Mouse (Mus musculus): ENCODE results near the gene Klk1b3. TPM values are rescaled to one million over a fixed set of nuclear protein-coding genes. Genes with fewer than 3 reads are reported as not detected.
"Not testable (repeated sequence)": the region's sequence is repeated elsewhere in the genome, so short reads cannot be mapped to it uniquely, and the experiment has no call there.

Gene Klk1b3
- polyA plus RNA-seq, 1 experiment from 2014 or later, result not detected

- H3K4me1 ChIP-seq (replicated peaks), result 0 out of 2 replicates have a peak, but pooled peaks cover 2% of the 10 kb centered on the region
- no peak within 1 kb of the TSS for H3K4me3 ChIP-seq (replicated peaks)
- no peaks in the 10 kb centered on the region for H3K9me3 ChIP-seq (replicated peaks)
- no peaks in the 10 kb centered on the region for H3K27me3 ChIP-seq
- no peaks in the 10 kb centered on the region for H3K36me3 ChIP-seq (replicated peaks)
- H3K4me2 ChIP-seq, result no peak within 1 kb of the TSS
- WGBS (ENCODE audit: insufficient replicate concordance), result 49% methylated on average over 3 of the region's 3 CpGs
- H3K27ac ChIP-seq (replicated peaks), result no peak within 1 kb of the TSS
- no peak within 1 kb of the TSS for H3K9ac ChIP-seq
- ATAC-seq (ENCODE audit: insufficient read depth), result no peak
These were observed 37.9 kb downstream of the Klk1b3 start, which contains the start of gene Gm36864 for GRCm38 (mm10) chr7:44235909-44236308. Gene Gm36864 (plus strand): TSS chr7:44236177.

GRCm38 (mm10) chr7:44239913-44240312 lies 41.9 kb downstream of the Klk1b3 start:
- H3K9me3 ChIP-seq (replicated peaks), result no peaks in the 10 kb centered on the region
- 23% methylated on average over 2 of the region's 2 CpGs for WGBS (ENCODE audit: insufficient replicate concordance)

GRCm38 (mm10) chr7:44240712-44241111 lies 42.7 kb downstream of the Klk1b3 start:
- no peaks in the 10 kb centered on the region for H3K27me3 ChIP-seq
- peak; percentile 51; the same call in 1 of the 2 replicates for ATAC-seq (ENCODE audit: insufficient read depth)
- no peak overlapping the region for H3K9ac ChIP-seq
- H3K9me3 ChIP-seq (replicated peaks), result no peaks in the 10 kb centered on the region
- H3K27ac ChIP-seq (replicated peaks), result no peak overlapping the region
- H3K4me1 ChIP-seq (replicated peaks), result peaks cover 10% of the 10 kb centered on the region
- no peak overlapping the region for H3K4me2 ChIP-seq
- H3K36me3 ChIP-seq (replicated peaks), result no peaks in the 10 kb centered on the region
- 28% methylated on average over 1 of the region's 1 CpGs for WGBS (ENCODE audit: insufficient replicate concordance)
- no peak overlapping the region for H3K4me3 ChIP-seq (replicated peaks)

More at GRCm38 (mm10) chr7:44239913-44240312, 41.9 kb downstream of the Klk1b3 start:
- Histone ChIP-seq H3K27ac (replicated peaks) (no peak overlapping the region), H3K36me3 (replicated peaks) (no peaks in the 10 kb centered on the region), H3K4me3 (replicated peaks) (no peak overlapping the region), H3K9ac (no peak overlapping the region), H3K4me2 (no peak overlapping the region), H3K4me1 (replicated peaks) (peaks cover 2% of the 10 kb centered on the region; the same call in 1 of the 2 replicates), H3K27me3 (no peaks in the 10 kb centered on the region)
- ATAC-seq (ENCODE audit: insufficient read depth), result no peak

DNA sequence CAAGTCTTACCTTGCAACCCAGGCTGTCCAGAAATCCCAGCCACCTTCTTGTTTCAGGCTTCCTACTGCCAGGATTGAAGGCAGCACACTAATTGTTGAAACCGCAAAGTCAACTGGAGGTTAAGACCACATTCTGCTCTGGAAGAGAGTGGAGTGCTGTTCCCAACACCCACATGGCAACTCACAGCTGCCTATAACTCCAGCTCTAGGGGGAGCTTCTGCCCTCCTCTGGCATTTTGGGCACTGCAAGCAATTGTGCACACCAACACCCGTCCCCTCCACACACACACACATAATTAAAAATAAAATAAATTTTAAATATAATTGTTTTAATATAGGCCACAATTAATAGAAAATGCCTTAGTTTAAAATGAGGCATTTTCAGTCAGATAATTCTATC lies 43.2 kb downstream of the Klk1b3 start:
- Histone ChIP-seq H3K27me3 (no peaks in the 10 kb centered on the region), H3K4me1 (replicated peaks) (peaks cover 15% of the 10 kb centered on the region), H3K4me2 (no peak overlapping the region), H3K27ac (replicated peaks) (no peak overlapping the region), H3K9ac (no peak overlapping the region), H3K9me3 (replicated peaks) (no peaks in the 10 kb centered on the region), H3K36me3 (replicated peaks) (no peaks in the 10 kb centered on the region), H3K4me3 (replicated peaks) (no peak overlapping the region)
- no peak for ATAC-seq (ENCODE audit: insufficient read depth)
- WGBS (ENCODE audit: insufficient replicate concordance), result 54% methylated on average over 2 of the region's 2 CpGs

DNA sequence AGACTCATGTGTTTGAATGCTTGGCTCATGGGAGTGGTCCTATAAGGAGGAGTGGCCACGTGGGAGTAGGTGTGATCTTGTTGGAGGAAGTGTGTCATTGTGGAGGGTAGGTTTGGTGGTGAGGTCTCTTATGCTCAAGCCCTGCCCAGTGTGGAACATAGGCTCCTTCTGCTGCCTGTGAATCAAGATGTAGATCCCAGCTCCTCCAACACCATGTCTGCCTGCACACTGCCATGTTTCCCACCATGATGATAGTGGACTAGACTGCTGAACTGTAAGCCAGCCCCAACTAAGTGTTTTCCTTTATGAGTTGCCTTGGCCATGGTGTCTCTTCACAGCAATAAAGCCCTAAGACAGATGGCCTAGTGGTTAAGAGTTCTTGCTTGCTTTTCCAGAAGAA lies 46.1 kb downstream of the Klk1b3 start:
- 42% methylated on average over 1 of the region's 1 CpGs for WGBS (ENCODE audit: insufficient replicate concordance)
- Histone ChIP-seq H3K9me3 (replicated peaks) (no peaks in the 10 kb centered on the region), H3K4me1 (replicated peaks) (peaks cover 36% of the 10 kb centered on the region), H3K27me3 (no peaks in the 10 kb centered on the region), H3K9ac (no peak overlapping the region), H3K4me2 (no peak overlapping the region), H3K4me3 (replicated peaks) (no peak overlapping the region), H3K36me3 (replicated peaks) (peaks cover 12% of the 10 kb centered on the region), H3K27ac (replicated peaks) (no peak overlapping the region)
- no peak for ATAC-seq (ENCODE audit: insufficient read depth)

- H3K4me2 ChIP-seq, result peak within 1 kb of the TSS; percentile 91
- peak; percentile 89 for ATAC-seq (ENCODE audit: insufficient read depth)
- H3K36me3 ChIP-seq (replicated peaks), result peaks cover 35% of the 10 kb centered on the region
- no peaks in the 10 kb centered on the region for H3K27me3 ChIP-seq
- no peaks in the 10 kb centered on the region for H3K9me3 ChIP-seq (replicated peaks)
- peak within 1 kb of the TSS; percentile 95 for H3K4me3 ChIP-seq (replicated peaks)
- H3K27ac ChIP-seq (replicated peaks), result peak within 1 kb of the TSS; percentile 89
- under 1% methylated on average over 62 of the region's 62 CpGs for WGBS (ENCODE audit: insufficient replicate concordance)
- H3K9ac ChIP-seq, result peak within 1 kb of the TSS; percentile 88
- peaks cover 38% of the 10 kb centered on the region for H3K4me1 ChIP-seq (replicated peaks)
These were observed 48.3 kb downstream of the Klk1b3 start, which contains the start of the genes 1700028J19Rik and 2410002F23Rik for GRCm38 (mm10) chr7:44246055-44246983. Gene 1700028J19Rik (minus strand): TSS chr7:44246695. Gene 2410002F23Rik (plus strand): TSS chr7:44246722.

- peak; percentile 13; the same call in 1 of the 2 replicates for ATAC-seq (ENCODE audit: insufficient read depth)
- peak overlapping the region; percentile 89 for H3K27ac ChIP-seq (replicated peaks)
- WGBS (ENCODE audit: insufficient replicate concordance), result under 1% methylated on average over 23 of the region's 23 CpGs
These were observed 49.0 kb downstream of the Klk1b3 start for GRCm38 (mm10) chr7:44246984-44247470.

GRCm38 (mm10) chr7:44247971-44248370 lies 50.0 kb downstream of the Klk1b3 start:
- Histone ChIP-seq H3K4me1 (replicated peaks) (peaks cover 38% of the 10 kb centered on the region), H3K4me3 (replicated peaks) (peak overlapping the region; percentile 95), H3K36me3 (replicated peaks) (peaks cover 47% of the 10 kb centered on the region), H3K4me2 (peak overlapping the region; percentile 91), H3K9me3 (replicated peaks) (no peaks in the 10 kb centered on the region), H3K9ac (peak overlapping the region; percentile 39; the same call in 1 of the 2 replicates), H3K27me3 (no peaks in the 10 kb centered on the region), H3K27ac (replicated peaks) (no peak overlapping the region)
- no peak for ATAC-seq (ENCODE audit: insufficient read depth)
- 73% methylated on average over 2 of the region's 2 CpGs for WGBS (ENCODE audit: insufficient replicate concordance)

More at GRCm38 (mm10) chr7:44246984-44247470, 49.0 kb downstream of the Klk1b3 start:
- Histone ChIP-seq H3K4me1 (replicated peaks) (peaks cover 38% of the 10 kb centered on the region), H3K9me3 (replicated peaks) (no peaks in the 10 kb centered on the region), H3K36me3 (replicated peaks) (peaks cover 38% of the 10 kb centered on the region), H3K27me3 (no peaks in the 10 kb centered on the region), H3K4me3 (replicated peaks) (peak overlapping the region; percentile 95), H3K9ac (peak overlapping the region; percentile 88), H3K4me2 (peak overlapping the region; percentile 91)

DNA sequence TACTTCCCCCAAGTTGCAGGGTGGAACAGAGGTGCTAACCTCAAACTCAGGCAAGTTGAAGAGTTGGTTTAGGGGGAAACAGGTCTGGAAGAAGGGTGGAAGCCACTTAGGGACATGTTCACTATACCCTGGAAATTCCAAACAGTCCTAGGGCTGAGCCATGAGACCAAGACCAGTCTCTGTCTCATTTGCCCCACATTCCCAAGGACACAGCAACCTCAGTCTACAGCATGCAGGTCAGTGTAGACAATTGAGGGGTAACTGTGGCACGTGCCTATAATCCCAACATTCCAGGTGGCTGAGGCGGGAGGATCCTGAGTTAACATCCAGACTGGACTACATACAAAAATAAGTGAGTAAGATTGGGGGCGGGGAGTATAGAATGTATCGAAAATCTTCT lies 51.3 kb downstream of the Klk1b3 start:
- no peaks in the 10 kb centered on the region for H3K9me3 ChIP-seq (replicated peaks)
- H3K4me3 ChIP-seq (replicated peaks), result no peak overlapping the region
- peaks cover 38% of the 10 kb centered on the region for H3K4me1 ChIP-seq (replicated peaks)
- H3K27ac ChIP-seq (replicated peaks), result no peak overlapping the region
- no peak overlapping the region for H3K9ac ChIP-seq
- no peak for ATAC-seq (ENCODE audit: insufficient read depth)
- no peaks in the 10 kb centered on the region for H3K27me3 ChIP-seq
- H3K4me2 ChIP-seq, result no peak overlapping the region
- WGBS (ENCODE audit: insufficient replicate concordance), result 79% methylated on average over 4 of the region's 4 CpGs
- H3K36me3 ChIP-seq (replicated peaks), result peaks cover 51% of the 10 kb centered on the region

DNA sequence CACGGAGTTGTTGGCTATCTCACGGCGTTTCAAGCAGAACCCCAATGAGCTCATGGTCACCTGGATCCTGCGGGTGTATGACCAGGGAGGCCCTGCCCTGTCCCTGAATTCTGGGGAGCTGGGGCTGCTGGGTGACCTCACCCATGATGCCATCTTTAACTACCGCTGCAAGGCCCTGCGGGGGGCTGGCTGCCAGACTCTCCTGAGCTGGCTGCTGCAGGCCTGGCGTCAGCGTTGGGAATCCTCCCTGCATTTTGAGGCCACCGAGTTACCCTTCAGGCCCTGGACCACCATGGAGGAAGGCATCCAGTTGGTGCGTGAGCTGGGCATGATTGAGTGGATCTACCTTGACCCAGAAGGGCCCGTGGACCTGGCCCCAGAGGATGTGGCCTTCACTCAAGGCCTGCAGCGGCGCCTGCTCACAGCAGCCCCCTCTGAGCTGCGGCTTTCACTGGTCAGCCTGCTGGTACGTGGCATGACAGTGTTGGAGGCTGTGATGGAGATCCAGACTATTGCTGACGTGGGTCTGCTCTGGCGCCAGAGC lies 52.8 kb downstream of the Klk1b3 start:
- not testable (repeated sequence) for H3K4me3 ChIP-seq (replicated peaks); H3K27me3 ChIP-seq; H3K27ac ChIP-seq (replicated peaks); H3K9me3 ChIP-seq (replicated peaks); H3K4me2 ChIP-seq; H3K9ac ChIP-seq; ATAC-seq (ENCODE audit: insufficient read depth)
- Histone ChIP-seq H3K36me3 (replicated peaks) (peaks cover 51% of the 10 kb centered on the region), H3K4me1 (replicated peaks) (peaks cover 28% of the 10 kb centered on the region)
- 77% methylated on average over 17 of the region's 17 CpGs for WGBS (ENCODE audit: insufficient replicate concordance)

All from liver, embryonic 15.5 days (tissue).